Mouse (Mus musculus) kidney, postnatal 14 days (tissue): ENCODE results near the gene Ptbp2.
A peak's percentile ranks its signal among the peaks of the same experiment; 100 is the strongest.

ENCODE experiments used
- DNase-seq: peaks from one replicate; pipeline ENCODE4 v3.0.0; 2022; ENCODE audit warnings: mixed read lengths

The Ptbp2 gene

GRCm38 (mm10) chr3:119784366-119784765 lies at the start of gene Ptbp2:
TSS of gene Ptbp2 (minus strand) at chr3:119784466.
- no peak for DNase-seq

- DNase-seq = no peak
These were observed 30.4 kb upstream of the Ptbp2 start for GRCm38 (mm10) chr3:119814678-119815077.

GRCm38 (mm10) chr3:119806123-119806522 lies 21.9 kb upstream of the Ptbp2 start:
- DNase-seq = no peak

GRCm38 (mm10) chr3:119794677-119795365 lies 10.6 kb upstream of the Ptbp2 start:
- no peak for DNase-seq

GRCm38 (mm10) chr3:119782946-119783701 lies 1.1 kb downstream of the Ptbp2 start:
- DNase-seq = peak; percentile 92

- peak; percentile 62 for DNase-seq
These were observed 2.0 kb downstream of the Ptbp2 start for GRCm38 (mm10) chr3:119782022-119782945.

- no peak for DNase-seq
These were observed 3.4 kb downstream of the Ptbp2 start for GRCm38 (mm10) chr3:119780876-119781275.

GRCm38 (mm10) chr3:119779261-119779660 lies 5.0 kb downstream of the Ptbp2 start:
- no peak for DNase-seq

GRCm38 (mm10) chr3:119778431-119778830 lies 5.8 kb downstream of the Ptbp2 start:
- no peak for DNase-seq

GRCm38 (mm10) chr3:119776129-119776528 lies 8.1 kb downstream of the Ptbp2 start:
- DNase-seq = peak; percentile 9

- no peak for DNase-seq
These were observed 11.5 kb downstream of the Ptbp2 start for GRCm38 (mm10) chr3:119772789-119773188.

- DNase-seq = no peak
These were observed 20.5 kb downstream of the Ptbp2 start for GRCm38 (mm10) chr3:119763772-119764171.

GRCm38 (mm10) chr3:119761732-119762131 lies 22.5 kb downstream of the Ptbp2 start:
- no peak for DNase-seq

- DNase-seq = no peak
These were observed 30.5 kb downstream of the Ptbp2 start for GRCm38 (mm10) chr3:119753791-119754190.

GRCm38 (mm10) chr3:119749551-119750249 lies 34.6 kb downstream of the Ptbp2 start:
- no peak for DNase-seq

GRCm38 (mm10) chr3:119749140-119749539 lies 35.1 kb downstream of the Ptbp2 start:
- DNase-seq = no peak

- no peak for DNase-seq
These were observed 37.6 kb downstream of the Ptbp2 start for GRCm38 (mm10) chr3:119746656-119747055.

GRCm38 (mm10) chr3:119745801-119746200 lies 38.5 kb downstream of the Ptbp2 start:
- DNase-seq = no peak

- DNase-seq = no peak
These were observed 54.4 kb downstream of the Ptbp2 start for GRCm38 (mm10) chr3:119729863-119730262.

- no peak for DNase-seq
These were observed 72.2 kb downstream of the Ptbp2 start for GRCm38 (mm10) chr3:119712066-119712465.

GRCm38 (mm10) chr3:119711503-119711902 lies 72.8 kb downstream of the Ptbp2 start:
- no peak for DNase-seq

GRCm38 (mm10) chr3:119701467-119701866 lies 82.8 kb downstream of the Ptbp2 start:
- DNase-seq = peak; percentile 72

GRCm38 (mm10) chr3:119684741-119685140 lies 99.5 kb downstream of the Ptbp2 start:
- no peak for DNase-seq
